Mouse (Mus musculus) ovary, adult 2 months (tissue): ENCODE results near the gene Atrnl1. TPM values are rescaled to one million over a fixed set of nuclear protein-coding genes. Genes with fewer than 3 reads are reported as not detected.

Experiments used
- polyA plus RNA-seq: library from polyadenylated mRNA; depleted of rRNA; stranded (reverse); fragments of >200 nt; gene quantifications from 2 replicates; pipeline ENCODE4 v1.2.3, GENCODE M21; 2012; rRNA removed

Gene Atrnl1
- polyA plus RNA-seq, result 15.7 and 15.8 TPM in 2 replicates

DNA sequence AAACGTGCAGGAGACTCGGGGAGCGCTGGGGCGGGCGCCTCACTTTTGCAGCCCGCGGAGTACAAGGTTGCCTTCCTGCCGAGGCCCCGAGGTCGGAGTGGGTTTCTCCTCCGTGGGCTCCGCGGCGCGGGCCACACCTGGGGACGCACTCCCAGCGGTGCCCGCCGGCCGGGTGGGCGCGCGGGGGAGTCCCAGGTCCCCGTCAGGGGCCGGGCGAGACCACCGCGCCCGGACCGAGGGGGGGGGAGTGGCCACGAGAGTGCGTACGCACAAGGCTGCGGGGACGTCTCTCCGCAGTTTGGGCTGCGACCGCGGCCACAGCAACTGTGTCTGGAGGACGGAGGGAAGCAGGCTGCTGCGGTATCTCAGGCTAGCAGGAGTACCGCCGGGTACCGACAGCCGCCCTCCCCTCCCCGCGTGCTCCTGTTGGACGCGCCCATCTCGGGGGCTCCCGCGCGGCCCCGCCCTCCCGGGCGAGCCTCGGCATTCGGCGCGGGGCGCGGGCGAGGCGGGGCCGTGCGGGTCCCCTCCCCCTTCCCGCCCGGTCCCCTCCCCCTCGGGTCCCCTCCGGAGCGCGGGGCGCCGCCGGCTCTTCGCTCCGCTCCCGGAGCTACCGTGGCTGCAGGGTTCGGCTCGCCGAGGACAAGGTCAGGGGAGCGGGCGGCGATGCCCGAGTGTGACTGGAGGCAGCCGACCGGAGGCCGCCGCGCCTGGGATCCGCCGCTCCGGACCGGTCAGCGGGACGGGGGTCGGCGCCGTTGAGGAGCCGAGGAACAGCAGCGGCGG lies at the start of gene Atrnl1:
Gene Atrnl1 (plus strand): TSS at position 559 of the 786 bp plus-strand sequence.

Other genes with a start within 250 kb of the Atrnl1 start
- 10.0 and 12.9 TPM in 2 replicates for gene Trub1, start 158.1 kb upstream of the Atrnl1 start, polyA plus RNA-seq